Mouse (Mus musculus) embryonic facial prominence, embryonic 13.5 days (tissue): ENCODE measurements around the gene Myh13. TPM values are rescaled to one million over a fixed set of nuclear protein-coding genes. Genes with fewer than 3 reads are reported as not detected.

Experiments
- ATAC-seq: fragments of 200-750 bp; cut with Nextera tagmentation; 2 replicates; pipeline ENCODE4 v1.8.0; 2017; ENCODE audit warnings: low read depth; ENCODE audit not compliant: insufficient number of reproducible peaks, insufficient read depth, low FRiP score, low TSS enrichment
- H3K27ac ChIP-seq: fragments of 300-500 bp; sonication (generic); 2 replicates; pipeline ENCODE4 v1.5.1; 2015; ENCODE audit warnings: moderate library complexity, mild to moderate bottlenecking, inconsistent platforms
- H3K27me3 ChIP-seq: fragments of 300-500 bp; sonication (generic); 2 replicates; pipeline ENCODE4 v1.6.1; 2015; ENCODE audit warnings: mild to moderate bottlenecking, inconsistent platforms
- H3K36me3 ChIP-seq: fragments of 300-500 bp; sonication (generic); 2 replicates; pipeline ENCODE4 v1.6.1; 2015; ENCODE audit warnings: mild to moderate bottlenecking, inconsistent platforms
- H3K4me1 ChIP-seq: fragments of 300-500 bp; sonication (generic); 2 replicates; pipeline ENCODE4 v1.6.1; 2015; ENCODE audit warnings: inconsistent platforms
- H3K4me2 ChIP-seq: fragments of 300-500 bp; sonication (generic); 2 replicates; pipeline ENCODE4 v1.6.1; 2015; ENCODE audit warnings: moderate library complexity, mild to moderate bottlenecking, inconsistent platforms
- H3K4me3 ChIP-seq: fragments of 300-500 bp; sonication (generic); 2 replicates; pipeline ENCODE4 v1.5.1; 2015; ENCODE audit warnings: mild to moderate bottlenecking, inconsistent platforms
- H3K9ac ChIP-seq: fragments of 300-500 bp; sonication (generic); 2 replicates; pipeline ENCODE4 v1.6.1; 2015; ENCODE audit warnings: mild to moderate bottlenecking, inconsistent platforms
- H3K9me3 ChIP-seq: fragments of 300-500 bp; sonication (generic); 2 replicates; pipeline ENCODE4 v1.6.1; 2016; ENCODE audit warnings: inconsistent platforms
- WGBS: fragments of 180-500 bp; shearing (Covaris S2); methylation state at CpG from one replicate; pipeline ENCODE4 v1.1.7; 2015; ENCODE audit warnings: mixed read lengths; 5-methylcytosine and 5-hydroxymethylcytosine counted together
- polyA plus RNA-seq: library from polyadenylated mRNA; unstranded; fragments of >200 nt; fragmentation: Nextera tagmentation; extraction: Ambion mirVana; gene quantifications from 2 replicates; pipeline ENCODE4 v1.2.1, GENCODE M21; 2015

Gene Myh13
- 0.04 and 0.15 TPM in 2 replicates for polyA plus RNA-seq

DNA sequence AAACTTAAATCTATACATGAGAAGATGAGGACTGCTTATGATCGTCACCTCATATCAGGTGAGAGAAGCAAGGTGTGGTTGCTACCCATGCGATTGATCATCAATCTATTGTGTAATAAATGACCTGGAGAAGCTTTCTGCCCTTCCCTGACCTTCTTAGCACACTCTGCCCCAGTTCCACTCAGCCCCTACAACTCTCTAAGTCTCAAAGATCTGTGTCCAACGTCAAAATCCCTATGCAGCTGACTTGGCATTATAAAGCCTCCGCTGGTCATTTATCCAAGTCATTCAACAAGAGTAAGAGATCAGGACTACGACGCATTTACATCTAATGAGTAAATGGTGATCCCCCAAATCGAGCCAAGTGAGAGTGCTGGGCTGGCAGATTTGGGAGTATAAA, at the start of gene Myh13:
Gene Myh13 (plus strand): TSS at position 301 of the 400 bp plus-strand sequence.
- WGBS: 87% methylated on average over 7 of the region's 7 CpGs
- Histone ChIP-seq H3K9ac (no peak within 1 kb of the TSS), H3K4me3 (no peak within 1 kb of the TSS), H3K27ac (no peak within 1 kb of the TSS), H3K9me3 (no peaks in the 10 kb centered on the region), H3K36me3 (no peaks in the 10 kb centered on the region), H3K27me3 (no peaks in the 10 kb centered on the region), H3K4me1 (no peaks in the 10 kb centered on the region), H3K4me2 (no peak within 1 kb of the TSS)
- ATAC-seq: no peak

DNA sequence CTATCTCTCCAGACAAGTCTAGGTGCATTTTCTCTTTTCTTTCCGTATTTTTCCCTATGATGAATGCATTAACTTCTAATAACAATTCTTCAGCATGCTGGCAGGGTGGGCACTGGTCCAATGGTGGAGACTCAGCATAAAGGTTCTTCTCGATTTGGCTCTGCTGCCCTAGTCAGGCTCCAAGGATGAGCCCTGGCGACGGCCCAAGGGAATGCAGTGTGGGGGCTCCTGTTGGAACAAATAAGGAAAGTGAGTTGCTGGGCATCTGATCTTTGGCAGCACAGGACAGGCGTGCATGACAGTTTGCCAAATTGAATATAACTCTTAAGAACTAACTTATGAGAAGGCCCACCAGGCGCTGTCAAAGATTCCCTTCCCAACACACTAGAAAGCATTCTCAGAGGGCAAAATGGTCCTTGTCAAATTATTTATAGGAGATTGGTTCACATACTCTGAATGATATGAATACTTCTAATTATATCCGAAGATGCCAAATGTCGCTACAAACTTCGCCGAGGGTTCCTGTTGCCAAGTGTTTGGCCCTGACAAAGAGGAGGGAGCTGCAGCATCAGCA, 44.8 kb upstream of the Myh13 start, which contains the start of gene Myh8:
Gene Myh8 (plus strand): TSS at position 524 of the 574 bp plus-strand sequence.
- no peaks in the 10 kb centered on the region for H3K27me3 ChIP-seq
- no peak for ATAC-seq

DNA sequence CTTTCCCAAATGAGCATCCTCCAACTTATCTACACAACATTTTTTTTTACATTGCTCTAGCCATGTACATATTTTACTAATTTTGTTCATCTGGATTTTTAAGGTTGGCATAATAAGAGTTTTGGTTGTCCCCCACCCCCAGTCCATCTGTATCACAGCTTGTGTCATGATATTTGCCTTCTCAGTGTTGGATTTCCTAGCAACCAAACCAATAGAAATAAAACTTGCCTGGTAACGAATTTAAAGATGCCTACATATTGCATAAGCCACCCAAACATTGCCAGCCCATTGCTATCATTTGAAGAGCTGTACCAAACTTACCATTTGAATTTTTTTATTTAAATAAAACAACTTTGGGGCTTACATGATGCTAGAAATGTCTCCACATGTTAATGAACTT, 28.0 kb upstream of the Myh13 start:
- no peaks in the 10 kb centered on the region for H3K27me3 ChIP-seq
- H3K4me2 ChIP-seq: no peak overlapping the region
- no peak overlapping the region for H3K27ac ChIP-seq
- no peak for ATAC-seq
- H3K9me3 ChIP-seq: peaks cover 3% of the 10 kb centered on the region; the same call in 1 of the 2 replicates
- no peaks in the 10 kb centered on the region for H3K4me1 ChIP-seq
- no peak overlapping the region for H3K9ac ChIP-seq
- no peak overlapping the region for H3K4me3 ChIP-seq
- 77% methylated on average over 1 of the region's 1 CpGs for WGBS
- H3K36me3 ChIP-seq: no peaks in the 10 kb centered on the region

More for the DNA sequence above, 44.8 kb upstream of the Myh13 start, which contains the start of gene Myh8:
- H3K9me3 ChIP-seq: no peaks in the 10 kb centered on the region
- H3K27ac ChIP-seq: no peak within 1 kb of the TSS
- no peak within 1 kb of the TSS for H3K4me3 ChIP-seq
- no peak within 1 kb of the TSS for H3K9ac ChIP-seq
- H3K4me1 ChIP-seq: no peaks in the 10 kb centered on the region
- 85% methylated on average over 10 of the region's 10 CpGs for WGBS
- H3K36me3 ChIP-seq: no peaks in the 10 kb centered on the region
- H3K4me2 ChIP-seq: no peak within 1 kb of the TSS

DNA sequence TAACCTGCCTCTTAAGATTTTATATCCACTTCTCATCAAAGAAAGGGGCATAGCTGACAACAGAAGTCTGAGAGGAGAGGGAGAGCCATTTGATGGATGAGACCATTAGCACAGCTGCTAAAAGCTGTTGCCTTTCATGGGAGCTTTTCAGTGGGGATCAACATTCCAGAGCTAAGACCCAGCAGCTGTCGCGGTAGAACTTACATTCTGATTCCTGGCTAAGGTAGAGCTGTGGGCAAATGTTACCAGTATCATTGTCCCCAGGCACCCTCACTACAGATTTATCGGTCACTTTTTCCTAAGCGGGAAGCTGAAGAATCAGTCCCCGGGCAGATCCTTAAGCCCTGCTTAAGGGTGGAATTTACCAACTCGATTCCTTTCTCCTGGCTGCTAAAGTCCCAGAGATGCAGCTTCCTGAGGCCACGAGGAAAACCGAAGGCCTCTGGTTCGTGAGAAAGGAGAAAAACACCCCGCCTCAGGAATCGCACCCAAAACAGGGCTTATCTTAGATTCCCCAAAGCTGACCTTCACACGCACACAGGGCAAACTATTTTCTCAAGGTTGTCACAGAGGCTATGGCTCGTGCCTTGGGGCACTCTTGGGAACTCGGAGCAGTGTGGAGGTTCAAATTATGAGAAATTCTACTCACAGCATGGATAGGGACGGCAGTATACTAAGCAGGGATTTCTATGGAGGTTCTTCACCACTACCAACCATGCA, 7.6 kb upstream of the Myh13 start:
- H3K9me3 ChIP-seq: no peaks in the 10 kb centered on the region
- WGBS: 50% methylated on average over 15 of the region's 15 CpGs
- ATAC-seq: 0 out of 2 replicates have a peak, but pooled peaks have one; percentile 26
- no peak overlapping the region for H3K9ac ChIP-seq
- H3K27me3 ChIP-seq: no peaks in the 10 kb centered on the region
- H3K27ac ChIP-seq: no peak overlapping the region
- no peak overlapping the region for H3K4me2 ChIP-seq
- H3K4me1 ChIP-seq: no peaks in the 10 kb centered on the region
- H3K36me3 ChIP-seq: no peaks in the 10 kb centered on the region
- H3K4me3 ChIP-seq: no peak overlapping the region

DNA sequence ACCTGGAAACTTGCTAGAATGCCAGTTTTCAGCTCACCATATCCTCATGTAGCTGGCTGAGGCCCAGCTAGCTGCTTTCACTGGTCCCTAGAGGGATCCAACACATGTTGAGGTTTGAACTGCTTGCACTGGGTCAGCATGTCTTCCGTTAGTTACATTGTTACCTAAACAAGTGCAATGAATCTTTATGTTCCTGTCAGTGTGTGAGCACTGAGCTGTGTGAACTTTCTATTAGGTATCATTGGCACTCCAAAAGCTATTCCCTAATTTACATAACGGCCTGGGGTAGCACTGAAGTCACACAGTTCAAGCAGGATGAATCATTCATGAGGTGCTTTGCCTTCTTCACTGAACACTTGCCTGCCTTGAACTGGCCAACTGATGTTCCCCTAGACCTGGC, 5.1 kb downstream of the Myh13 start:
- no peak overlapping the region for H3K4me2 ChIP-seq
- no peak for ATAC-seq

DNA sequence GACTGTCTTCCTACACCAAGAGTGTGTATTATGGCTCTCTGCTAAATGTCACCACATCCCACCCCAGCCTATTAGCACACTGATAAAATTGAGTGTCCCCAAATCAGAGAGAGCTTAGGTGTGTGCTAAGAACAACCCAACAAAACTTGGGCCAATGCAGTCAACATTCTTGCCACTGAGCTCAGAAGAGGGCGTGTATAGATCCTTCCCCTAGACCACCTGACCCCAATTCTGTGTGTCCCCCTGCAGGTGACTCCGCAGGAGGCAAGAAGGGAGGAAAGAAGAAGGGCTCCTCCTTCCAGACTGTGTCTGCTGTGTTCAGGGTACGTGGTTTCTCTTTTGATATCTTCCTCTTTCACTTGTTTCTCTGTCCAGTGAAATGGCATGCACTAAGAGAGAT, 23.1 kb downstream of the Myh13 start:
- Histone ChIP-seq H3K4me1 (no peaks in the 10 kb centered on the region), H3K4me2 (no peak overlapping the region), H3K4me3 (no peak overlapping the region), H3K9me3 (no peaks in the 10 kb centered on the region), H3K27ac (no peak overlapping the region), H3K27me3 (no peaks in the 10 kb centered on the region), H3K9ac (no peak overlapping the region), H3K36me3 (no peaks in the 10 kb centered on the region)
- ATAC-seq: no peak
- 51% methylated on average over 3 of the region's 3 CpGs for WGBS

More for the DNA sequence above, 5.1 kb downstream of the Myh13 start:
- Histone ChIP-seq H3K27me3 (no peaks in the 10 kb centered on the region), H3K9me3 (no peaks in the 10 kb centered on the region), H3K27ac (no peak overlapping the region), H3K4me3 (no peak overlapping the region), H3K36me3 (no peaks in the 10 kb centered on the region), H3K9ac (no peak overlapping the region), H3K4me1 (no peaks in the 10 kb centered on the region)
- WGBS: 66% methylated on average over 2 of the region's 2 CpGs

DNA sequence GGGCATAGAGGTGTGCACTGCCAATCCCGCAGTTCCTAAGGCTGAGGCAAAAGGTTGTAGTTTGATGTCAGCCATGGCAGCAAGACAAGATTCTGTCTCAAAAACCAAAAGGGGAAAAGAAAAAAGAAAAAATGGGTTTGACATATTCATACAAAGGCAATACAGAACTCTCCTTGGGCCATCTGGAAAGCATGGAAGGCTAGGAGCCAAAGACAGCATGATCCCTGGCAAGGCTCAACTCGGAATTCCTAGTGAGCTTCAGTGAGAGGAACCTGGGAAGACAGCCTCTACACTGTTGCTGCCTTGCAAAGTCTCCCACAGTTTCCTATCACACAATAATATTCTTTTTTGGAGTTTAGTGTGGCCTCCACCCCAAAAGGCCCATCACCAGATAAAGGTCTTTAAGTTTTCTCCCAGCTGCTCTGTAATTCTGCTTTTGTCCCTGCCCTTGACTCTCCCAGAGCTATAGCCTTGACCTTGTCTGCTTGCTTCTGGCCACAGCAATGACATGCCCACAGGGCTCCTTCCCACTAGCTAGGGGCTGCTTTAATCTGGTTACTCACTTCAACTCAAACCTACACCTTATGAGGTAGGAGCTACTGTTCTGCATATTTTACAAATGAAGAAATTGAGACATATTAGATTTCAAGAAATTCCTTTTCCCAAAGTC, 23.9 kb downstream of the Myh13 start:
- 63% methylated on average over 2 of the region's 2 CpGs for WGBS
- Histone ChIP-seq H3K27ac (no peak overlapping the region), H3K27me3 (no peaks in the 10 kb centered on the region), H3K36me3 (no peaks in the 10 kb centered on the region), H3K9ac (no peak overlapping the region), H3K4me3 (no peak overlapping the region), H3K4me1 (no peaks in the 10 kb centered on the region), H3K4me2 (no peak overlapping the region), H3K9me3 (no peaks in the 10 kb centered on the region)
- no peak for ATAC-seq

DNA sequence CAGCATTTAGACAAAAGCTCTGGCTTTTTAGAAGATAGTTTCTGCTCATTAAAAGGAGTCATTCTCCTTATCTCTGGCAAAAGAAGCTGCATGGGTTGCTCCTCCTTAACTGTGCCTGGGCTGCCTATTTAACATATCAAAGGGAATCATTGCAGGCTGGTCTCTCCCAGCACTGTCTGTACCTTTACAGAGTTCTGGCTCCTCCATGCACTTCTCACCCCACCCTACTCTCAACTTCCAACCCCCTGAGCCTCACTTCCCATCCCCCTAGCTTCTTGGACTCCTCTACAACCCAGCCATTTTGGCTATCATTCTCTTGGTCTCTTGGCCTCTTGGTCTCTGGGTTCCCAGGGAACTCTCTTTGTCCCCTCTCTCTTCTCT, 24.4 kb downstream of the Myh13 start:
- Histone ChIP-seq H3K9me3 (no peaks in the 10 kb centered on the region), H3K27ac (no peak overlapping the region), H3K4me1 (no peaks in the 10 kb centered on the region), H3K4me2 (no peak overlapping the region), H3K36me3 (no peaks in the 10 kb centered on the region), H3K9ac (no peak overlapping the region), H3K27me3 (no peaks in the 10 kb centered on the region), H3K4me3 (no peak overlapping the region)
- ATAC-seq: no peak

DNA sequence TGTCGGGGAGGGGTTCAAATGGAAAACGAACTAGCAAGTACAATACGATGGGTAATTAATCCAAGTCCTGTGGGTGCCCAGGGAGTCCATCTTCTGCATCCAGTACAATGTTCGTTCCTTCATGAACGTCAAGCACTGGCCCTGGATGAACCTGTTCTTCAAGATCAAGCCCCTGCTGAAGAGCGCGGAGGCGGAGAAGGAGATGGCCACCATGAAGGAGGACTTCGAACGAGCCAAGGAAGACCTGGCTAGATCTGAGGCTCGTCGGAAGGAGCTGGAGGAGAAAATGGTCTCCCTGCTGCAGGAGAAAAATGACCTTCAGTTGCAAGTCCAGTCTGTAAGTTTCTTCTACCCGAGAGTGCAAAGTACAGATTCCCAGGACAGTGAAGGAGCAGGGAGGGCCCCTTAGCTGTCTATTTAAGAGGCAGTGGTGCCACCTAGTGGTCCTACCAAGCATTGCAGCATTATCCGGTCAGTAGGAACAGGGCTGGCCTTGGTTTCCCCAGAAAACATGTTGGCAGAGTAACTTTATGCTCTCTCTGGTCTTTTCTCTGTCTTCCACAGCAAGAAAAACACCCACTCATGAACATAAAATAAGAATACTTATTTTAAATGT, 28.8 kb downstream of the Myh13 start:
- Histone ChIP-seq H3K4me2 (peak overlapping the region; percentile 41), H3K4me3 (no peak overlapping the region), H3K36me3 (no peaks in the 10 kb centered on the region), H3K27me3 (peaks cover 5% of the 10 kb centered on the region; the same call in 1 of the 2 replicates), H3K9me3 (no peaks in the 10 kb centered on the region), H3K27ac (no peak overlapping the region), H3K9ac (no peak overlapping the region), H3K4me1 (no peaks in the 10 kb centered on the region)
- 48% methylated on average over 14 of the region's 14 CpGs for WGBS
- no peak for ATAC-seq

DNA sequence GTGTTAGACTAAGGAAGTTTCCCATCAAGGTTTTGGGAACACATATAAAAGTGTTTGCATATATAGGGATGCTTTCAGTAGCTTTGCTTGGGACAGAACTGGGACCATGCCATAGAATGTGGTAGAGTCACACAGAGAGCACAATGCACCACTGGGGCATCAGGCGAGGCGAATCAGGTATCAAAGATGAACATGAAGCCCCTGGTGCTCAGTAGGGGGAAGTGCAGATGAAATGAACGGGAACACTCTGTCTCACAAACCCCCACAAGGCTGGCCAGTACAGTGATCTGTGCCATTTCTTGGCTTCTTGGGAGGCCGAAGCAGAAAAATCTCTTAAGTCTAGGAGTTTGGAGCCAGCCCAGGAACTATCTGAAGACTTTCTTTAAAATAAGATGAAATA, 31.6 kb downstream of the Myh13 start:
- Histone ChIP-seq H3K9me3 (no peaks in the 10 kb centered on the region), H3K4me1 (no peaks in the 10 kb centered on the region; the same call in 1 of the 2 replicates), H3K36me3 (no peaks in the 10 kb centered on the region), H3K27ac (no peak overlapping the region), H3K4me3 (no peak overlapping the region), H3K4me2 (no peak overlapping the region), H3K27me3 (peaks cover 5% of the 10 kb centered on the region; the same call in 1 of the 2 replicates), H3K9ac (no peak overlapping the region)
- WGBS: 53% methylated on average over 4 of the region's 4 CpGs
- ATAC-seq: no peak

DNA sequence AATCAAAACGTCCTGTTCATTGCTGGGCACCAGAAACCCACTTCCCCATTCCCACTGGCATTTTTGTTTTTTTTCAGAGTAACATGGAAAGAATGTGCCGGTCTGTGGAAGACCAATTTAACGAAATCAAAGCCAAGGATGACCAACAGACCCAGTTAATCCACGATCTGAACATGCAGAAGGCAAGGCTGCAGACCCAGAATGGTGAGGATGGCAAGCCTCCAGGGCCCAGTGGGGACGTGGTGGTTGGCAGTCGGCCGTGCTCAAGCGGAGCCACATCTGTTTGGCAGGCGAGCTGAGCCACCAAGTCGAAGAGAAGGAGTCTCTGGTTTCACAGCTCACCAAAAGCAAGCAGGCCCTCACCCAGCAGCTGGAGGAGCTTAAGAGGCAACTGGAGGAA, 36.6 kb downstream of the Myh13 start:
- Histone ChIP-seq H3K27ac (no peak overlapping the region), H3K9ac (no peak overlapping the region), H3K4me2 (no peak overlapping the region), H3K36me3 (no peaks in the 10 kb centered on the region), H3K9me3 (no peaks in the 10 kb centered on the region), H3K4me3 (no peak overlapping the region), H3K27me3 (peaks cover 4% of the 10 kb centered on the region; the same call in 1 of the 2 replicates), H3K4me1 (peaks cover 6% of the 10 kb centered on the region)
- 46% methylated on average over 10 of the region's 10 CpGs for WGBS
- no peak for ATAC-seq
